28 mouse cellular contexts compared by ENCODE assay signal in genomic region chr2:29723132-29723531, GRCm38 (mm10). TPM values are rescaled to one million over a fixed set of nuclear protein-coding genes. Genes with fewer than 3 reads are reported as not detected.
"Had no signal": no experiment of that assay in that cellular context is flagged by ENCODE, and none has a peak within 500 bp of the region (broad histone marks: within the 10 kb centered on the region; RNA-seq: fewer than 3 reads in every experiment).

No protein-coding gene starts in this region.

- H3K4me1 ChIP-seq: limb, embryonic 10.5 days; limb, embryonic 13.5 days; midbrain, embryonic 13.5 days; neural tube, embryonic 13.5 days had no signal

- H3K27me3 ChIP-seq: limb, embryonic 13.5 days; liver, embryonic 12.5 days; liver, embryonic 15.5 days; megakaryocyte, embryonic 14.5 days; midbrain, embryonic 13.5 days; neural tube, embryonic 13.5 days had no signal

- H3K4me2 ChIP-seq: limb, embryonic 13.5 days; liver, embryonic 12.5 days; liver, embryonic 15.5 days; lung, embryonic 14.5 days; midbrain, embryonic 13.5 days; neural tube, embryonic 13.5 days had no signal

- H3K9me3 ChIP-seq: limb, embryonic 10.5 days; limb, embryonic 13.5 days; liver, embryonic 12.5 days; liver, embryonic 15.5 days; megakaryocyte, embryonic 14.5 days; midbrain, embryonic 10.5 days; midbrain, embryonic 13.5 days; neural tube, embryonic 13.5 days had no signal

- H3K9ac ChIP-seq: limb, embryonic 13.5 days; liver, embryonic 12.5 days; liver, embryonic 15.5 days; lung, embryonic 14.5 days; midbrain, embryonic 13.5 days; neural tube, embryonic 13.5 days had no signal

- DNase-seq: kidney, adult 18-20 months; kidney, adult 9 months; kidney, postnatal 14 days; layer of hippocampus, adult 9-11 months; liver; lung, embryonic 14.5 days; thymus, adult 2 months; thymus, postnatal 14 days; thymus, postnatal 4 days had no signal

- H3K4me3 ChIP-seq: layer of hippocampus, adult 2 months; limb, embryonic 10.5 days; limb, embryonic 13.5 days; liver, embryonic 12.5 days; liver, embryonic 15.5 days; megakaryocyte, embryonic 14.5 days; midbrain, embryonic 10.5 days; midbrain, embryonic 13.5 days; myocyte; neural tube, embryonic 13.5 days had no signal

- ATAC-seq: liver, embryonic 12.5 days; midbrain, embryonic 13.5 days; midbrain, embryonic 16.5 days had no signal

- H3K27ac ChIP-seq: layer of hippocampus, adult 2 months; limb, embryonic 10.5 days; limb, embryonic 13.5 days; liver, embryonic 12.5 days; liver, embryonic 15.5 days; midbrain, embryonic 10.5 days; midbrain, embryonic 13.5 days; neural tube, embryonic 13.5 days; stomach, postnatal 0 days had no signal

RNA-seq across cellular contexts. Expression of gene Gm13420, which starts 28.4 kb away (rescaled TPM):
- total RNA-seq: monocyte, adult 5-6 weeks had no signal
- polyA plus RNA-seq: limb, embryonic 13.5 days; midbrain, embryonic 10.5 days; myocyte had no signal

RNA-seq across cellular contexts. Expression of gene Gm13547, which starts 36.0 kb away (rescaled TPM):
- total RNA-seq: layer of hippocampus, adult 2 months; layer of hippocampus, postnatal 25 days; left cerebral cortex, adult 18-20 months; left cerebral cortex, postnatal 25 days; monocyte, adult 5-6 weeks had no signal
- polyA plus RNA-seq: kidney, embryonic 16.5 days; large intestine, adult 2 months; liver, embryonic 12.5 days; liver, embryonic 15.5 days; lung, embryonic 14.5 days; midbrain, embryonic 16.5 days; myocyte; stomach, embryonic 14.5 days; thymus, adult 2 months had no signal
